Mouse (Mus musculus): ENCODE measurements around the gene Fgfr2. TPM values are rescaled to one million over a fixed set of nuclear protein-coding genes. Genes with fewer than 3 reads are reported as not detected.

Fgfr2 gene
- polyA plus RNA-seq, 1 experiment from 2014 or later, result 11.2 TPM

- no peaks in the 10 kb centered on the region for H3K4me1 ChIP-seq (ENCODE audit: insufficient read depth)
- TF ChIP-seq EP300 (IDR thresholded peaks at IDR 0.05; ENCODE audit: low read depth) (no peak), CTCF (IDR thresholded peaks at IDR 0.05; ENCODE audit: low read depth) (no peak)
- no peak overlapping the region for H3K9ac ChIP-seq (replicated peaks)
- no peak for DNase-seq
- no peaks in the 10 kb centered on the region for H3K9me3 ChIP-seq (ENCODE audit: low read length)
- H3K27ac ChIP-seq (ENCODE audit: low read depth), result no peak overlapping the region
- no peak for ATAC-seq
- WGBS (ENCODE audit: insufficient replicate concordance), result 32% methylated on average over 7 of the region's 7 CpGs
- no peak overlapping the region for H3K4me3 ChIP-seq (ENCODE audit: low read depth, low read length)
- H3K36me3 ChIP-seq (replicated peaks; ENCODE audit: insufficient read depth, low read length), result no peaks in the 10 kb centered on the region
- H3K4me2 ChIP-seq (ENCODE audit: low read depth, low read length), result no peak overlapping the region
- no peaks in the 10 kb centered on the region for H3K27me3 ChIP-seq (ENCODE audit: insufficient read depth, low read length)
Measured at GRCm38 (mm10) chr7:131609677-131610076, 1513.5 kb downstream of the Fgfr2 start.

- no peak for TF ChIP-seq EP300 (IDR thresholded peaks at IDR 0.05; ENCODE audit: low read depth)
- no peak for TF ChIP-seq CTCF (IDR thresholded peaks at IDR 0.05; ENCODE audit: low read depth)
- no peak for ATAC-seq
- no peaks in the 10 kb centered on the region for H3K36me3 ChIP-seq (replicated peaks; ENCODE audit: insufficient read depth, low read length)
- H3K4me3 ChIP-seq (ENCODE audit: low read depth, low read length), result no peak overlapping the region
- H3K4me1 ChIP-seq (ENCODE audit: insufficient read depth), result no peaks in the 10 kb centered on the region
- H3K27ac ChIP-seq (ENCODE audit: low read depth), result no peak overlapping the region
- no peak for DNase-seq
- no peak overlapping the region for H3K9ac ChIP-seq (replicated peaks)
- H3K9me3 ChIP-seq (ENCODE audit: low read length), result no peaks in the 10 kb centered on the region
- 77% methylated on average over 6 of the region's 6 CpGs for WGBS (ENCODE audit: insufficient replicate concordance)
- H3K4me2 ChIP-seq (ENCODE audit: low read depth, low read length), result no peak overlapping the region
- no peaks in the 10 kb centered on the region for H3K27me3 ChIP-seq (ENCODE audit: insufficient read depth, low read length)
Measured at GRCm38 (mm10) chr7:131608049-131608448, 1515.1 kb downstream of the Fgfr2 start.

- Histone ChIP-seq H3K9ac (replicated peaks) (no peak overlapping the region), H3K27ac (ENCODE audit: low read depth) (no peak overlapping the region), H3K4me2 (ENCODE audit: low read depth, low read length) (no peak overlapping the region), H3K4me3 (ENCODE audit: low read depth, low read length) (no peak overlapping the region), H3K9me3 (ENCODE audit: low read length) (no peaks in the 10 kb centered on the region), H3K27me3 (ENCODE audit: insufficient read depth, low read length) (no peaks in the 10 kb centered on the region), H3K36me3 (replicated peaks; ENCODE audit: insufficient read depth, low read length) (no peaks in the 10 kb centered on the region), H3K4me1 (ENCODE audit: insufficient read depth) (no peaks in the 10 kb centered on the region)
- no peak for DNase-seq
- no peak for ATAC-seq
- no peak for TF ChIP-seq EP300 (IDR thresholded peaks at IDR 0.05; ENCODE audit: low read depth)
- no peak for TF ChIP-seq CTCF (IDR thresholded peaks at IDR 0.05; ENCODE audit: low read depth)
- 58% methylated on average over 4 of the region's 4 CpGs for WGBS (ENCODE audit: insufficient replicate concordance)
Measured at GRCm38 (mm10) chr7:131605481-131605880, 1517.7 kb downstream of the Fgfr2 start.

GRCm38 (mm10) chr7:131604946-131605345 is 1518.2 kb downstream of the Fgfr2 start:
- DNase-seq (no peak), ATAC-seq (no peak)
- Histone ChIP-seq H3K27ac (ENCODE audit: low read depth) (no peak overlapping the region), H3K36me3 (replicated peaks; ENCODE audit: insufficient read depth, low read length) (no peaks in the 10 kb centered on the region), H3K9me3 (ENCODE audit: low read length) (no peaks in the 10 kb centered on the region), H3K9ac (replicated peaks) (no peak overlapping the region), H3K4me1 (ENCODE audit: insufficient read depth) (no peaks in the 10 kb centered on the region), H3K4me2 (ENCODE audit: low read depth, low read length) (no peak overlapping the region), H3K27me3 (ENCODE audit: insufficient read depth, low read length) (no peaks in the 10 kb centered on the region), H3K4me3 (ENCODE audit: low read depth, low read length) (no peak overlapping the region)
- no peak for TF ChIP-seq CTCF (IDR thresholded peaks at IDR 0.05; ENCODE audit: low read depth)
- TF ChIP-seq EP300 (IDR thresholded peaks at IDR 0.05; ENCODE audit: low read depth), result no peak
- WGBS (ENCODE audit: insufficient replicate concordance), result 83% methylated on average over 10 of the region's 10 CpGs

DNA sequence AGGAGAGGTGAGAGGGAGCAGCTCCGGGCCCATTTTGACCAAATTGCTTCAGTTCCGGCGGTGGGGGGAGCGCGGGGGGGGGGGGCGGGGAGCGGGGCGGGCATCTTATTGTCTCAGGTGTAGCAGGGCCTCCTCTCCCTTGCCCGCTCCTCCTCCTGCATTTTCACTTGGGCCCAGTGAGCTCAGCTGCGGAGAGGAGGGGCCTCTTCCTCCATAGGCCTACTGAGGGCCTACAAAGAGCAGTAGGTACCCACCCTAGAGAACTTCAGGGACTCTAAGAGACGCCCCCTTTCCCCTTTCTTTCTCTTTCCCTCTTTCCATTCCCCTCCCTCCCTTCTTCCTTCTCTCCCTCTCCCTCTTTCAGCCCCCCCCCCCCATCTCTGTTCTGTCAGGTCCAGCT is 1520.0 kb downstream of the Fgfr2 start:
- no peaks in the 10 kb centered on the region for H3K9me3 ChIP-seq (ENCODE audit: low read length)
- H3K36me3 ChIP-seq (replicated peaks; ENCODE audit: insufficient read depth, low read length), result no peaks in the 10 kb centered on the region
- H3K27ac ChIP-seq (ENCODE audit: low read depth), result no peak overlapping the region
- H3K27me3 ChIP-seq (ENCODE audit: insufficient read depth, low read length), result peaks cover 7% of the 10 kb centered on the region; the same call in 1 of the 2 replicates
- ATAC-seq, result no peak
- TF ChIP-seq EP300 (IDR thresholded peaks at IDR 0.05; ENCODE audit: low read depth) (no peak), CTCF (IDR thresholded peaks at IDR 0.05; ENCODE audit: low read depth) (no peak)
- H3K4me2 ChIP-seq (ENCODE audit: low read depth, low read length), result no peak overlapping the region
- H3K4me3 ChIP-seq (ENCODE audit: low read depth, low read length), result no peak overlapping the region
- H3K9ac ChIP-seq (replicated peaks), result no peak overlapping the region
- 19% methylated on average over 11 of the region's 11 CpGs for WGBS (ENCODE audit: insufficient replicate concordance)
- DNase-seq, result no peak
- no peaks in the 10 kb centered on the region for H3K4me1 ChIP-seq (ENCODE audit: insufficient read depth)

DNA sequence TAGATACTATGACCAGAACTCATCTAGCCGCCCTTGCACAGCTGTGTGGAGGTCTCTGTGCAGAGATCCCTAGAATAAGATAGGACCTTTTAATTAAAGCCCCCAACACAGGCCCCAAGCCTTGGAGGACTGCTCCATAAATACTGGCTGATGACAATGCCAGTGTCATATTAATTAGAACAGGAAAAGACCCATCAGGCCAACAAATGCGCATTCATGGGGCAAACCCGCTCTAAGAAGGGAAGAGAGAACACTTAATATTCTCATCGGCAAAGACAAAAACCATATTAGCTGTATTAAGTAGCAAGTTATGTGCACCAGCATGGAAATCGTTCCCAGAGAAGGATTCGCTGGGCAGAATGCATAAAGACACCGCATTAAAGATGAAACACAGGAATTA is 1521.0 kb downstream of the Fgfr2 start:
- H3K9ac ChIP-seq (replicated peaks), result no peak overlapping the region
- TF ChIP-seq CTCF (IDR thresholded peaks at IDR 0.05; ENCODE audit: low read depth), result no peak
- TF ChIP-seq EP300 (IDR thresholded peaks at IDR 0.05; ENCODE audit: low read depth), result no peak
- no peak overlapping the region for H3K27ac ChIP-seq (ENCODE audit: low read depth)
- H3K4me1 ChIP-seq (ENCODE audit: insufficient read depth), result no peaks in the 10 kb centered on the region
- DNase-seq (no peak), ATAC-seq (no peak)
- H3K4me2 ChIP-seq (ENCODE audit: low read depth, low read length), result no peak overlapping the region
- H3K36me3 ChIP-seq (replicated peaks; ENCODE audit: insufficient read depth, low read length), result no peaks in the 10 kb centered on the region
- WGBS (ENCODE audit: insufficient replicate concordance), result 80% methylated on average over 7 of the region's 7 CpGs
- H3K27me3 ChIP-seq (ENCODE audit: insufficient read depth, low read length), result peaks cover 9% of the 10 kb centered on the region; the same call in 1 of the 2 replicates
- H3K9me3 ChIP-seq (ENCODE audit: low read length), result no peaks in the 10 kb centered on the region
- no peak overlapping the region for H3K4me3 ChIP-seq (ENCODE audit: low read depth, low read length)

DNA sequence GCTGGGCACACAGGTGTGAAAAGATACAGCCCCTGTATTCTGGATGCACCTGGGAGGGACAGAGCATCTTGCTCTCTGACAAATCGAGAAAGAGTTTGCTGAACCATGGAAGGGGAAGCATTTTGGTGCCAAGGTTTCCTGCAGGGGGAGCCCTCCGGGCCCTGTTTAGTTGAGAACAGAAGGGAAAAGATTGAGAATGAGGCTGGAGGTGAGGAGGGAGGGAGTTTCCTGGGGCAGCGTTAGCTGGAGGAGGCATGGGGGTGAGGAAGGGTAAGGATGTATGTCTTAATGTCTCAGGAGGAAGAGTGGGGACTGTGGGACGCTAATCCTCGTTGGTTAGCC is 1524.7 kb downstream of the Fgfr2 start:
- Histone ChIP-seq H3K27me3 (ENCODE audit: insufficient read depth, low read length) (peaks cover 12% of the 10 kb centered on the region; the same call in 1 of the 2 replicates), H3K9ac (replicated peaks) (no peak overlapping the region), H3K27ac (ENCODE audit: low read depth) (no peak overlapping the region), H3K36me3 (replicated peaks; ENCODE audit: insufficient read depth, low read length) (no peaks in the 10 kb centered on the region), H3K4me2 (ENCODE audit: low read depth, low read length) (no peak overlapping the region), H3K4me3 (ENCODE audit: low read depth, low read length) (no peak overlapping the region), H3K4me1 (ENCODE audit: insufficient read depth) (no peaks in the 10 kb centered on the region), H3K9me3 (ENCODE audit: low read length) (no peaks in the 10 kb centered on the region)
- peak; percentile 21 for DNase-seq
- WGBS (ENCODE audit: insufficient replicate concordance), result 12% methylated on average over 5 of the region's 5 CpGs
- TF ChIP-seq CTCF (IDR thresholded peaks at IDR 0.05; ENCODE audit: low read depth), result peak; percentile 29; the same call in 1 of the 2 replicates
- TF ChIP-seq EP300 (IDR thresholded peaks at IDR 0.05; ENCODE audit: low read depth), result no peak
- ATAC-seq, result no peak

Data from liver, postnatal 0 days (tissue).